Mouse (Mus musculus): ENCODE measurements around the gene Ap1s1. TPM values are rescaled to one million over a fixed set of nuclear protein-coding genes. Genes with fewer than 3 reads are reported as not detected.
A peak's percentile ranks its signal among the peaks of the same experiment; 100 is the strongest.

Ap1s1 gene
- polyA plus RNA-seq, 1 experiment from 2014 or later: 152 TPM

DNA sequence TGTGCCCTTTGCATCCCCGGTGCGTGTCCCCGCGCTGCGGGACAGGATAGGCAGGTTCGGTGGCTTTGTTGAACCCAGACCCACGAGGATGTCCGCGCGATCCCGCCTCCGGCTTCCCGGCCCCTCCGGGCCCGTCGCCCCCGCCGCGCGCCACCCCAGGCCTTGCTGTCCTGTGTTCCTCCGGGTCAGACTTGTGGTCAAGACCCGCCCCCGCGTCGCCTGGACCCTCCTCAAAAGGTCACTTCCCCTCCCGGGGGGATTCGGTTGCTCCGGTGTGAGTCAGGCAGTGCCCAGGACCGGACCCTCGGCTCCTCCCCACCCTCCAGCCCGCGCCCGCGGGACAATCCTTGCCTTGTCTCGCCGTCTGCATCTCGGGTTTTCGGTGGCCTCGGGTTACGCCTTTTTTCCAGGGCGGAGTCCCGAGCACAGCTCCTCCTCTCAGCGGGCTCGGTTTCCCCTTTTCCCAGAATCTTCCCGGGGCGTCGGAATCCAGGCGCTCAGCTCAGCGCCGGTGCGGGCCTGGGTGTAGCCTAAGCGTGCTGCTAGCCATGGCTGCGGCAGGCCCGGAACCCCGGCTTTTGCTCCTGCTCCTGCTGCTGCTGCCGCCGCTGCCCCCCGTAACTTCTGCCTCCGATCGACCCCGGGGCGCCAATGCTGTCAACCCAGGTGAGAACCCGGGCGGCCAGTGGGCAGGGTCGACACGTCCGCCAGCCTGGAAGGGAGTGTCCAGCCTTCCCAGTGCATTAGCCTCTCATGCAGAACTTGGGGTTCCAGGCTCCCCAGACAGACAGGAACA, 58.6 kb downstream of the Ap1s1 start:
- 0% methylated on average over 65 of the region's 67 CpGs for WGBS

DNA sequence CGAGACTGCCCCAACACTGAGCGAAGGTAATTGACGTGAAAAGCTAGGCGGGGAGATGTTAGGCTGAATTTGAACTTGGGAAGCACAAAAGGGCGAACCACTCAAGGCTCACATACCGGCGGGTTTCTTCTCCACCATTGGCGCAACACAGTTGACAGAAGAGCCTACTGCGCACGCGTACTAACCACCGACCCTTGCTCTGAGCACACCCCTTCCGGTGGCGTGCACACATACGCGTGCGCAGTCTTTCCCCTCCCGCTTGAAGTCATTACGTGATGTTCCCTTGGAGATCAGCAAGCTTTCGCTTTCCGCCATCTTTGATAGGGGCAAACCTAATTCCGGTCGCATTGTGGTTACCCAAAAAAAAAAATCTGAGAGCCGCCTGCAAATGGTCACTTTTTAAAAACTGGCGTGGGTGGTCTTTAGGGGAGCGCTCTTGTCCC, 59.2 kb downstream of the Ap1s1 start, which contains the start of gene Plod3:
Plod3 (plus strand) TSS at position 325 of the 443 bp plus-strand sequence.
- under 1% methylated on average over 26 of the region's 26 CpGs for WGBS
- H3K9ac ChIP-seq (ENCODE audit: low read depth, low read length): peak within 1 kb of the TSS; percentile 90
- peak within 1 kb of the TSS; percentile 85 for H3K4me3 ChIP-seq (ENCODE audit: low read length)
- H3K27me3 ChIP-seq (ENCODE audit: control insufficient read depth, insufficient read depth, low read length): no peaks in the 10 kb centered on the region
- H3K36me3 ChIP-seq (ENCODE audit: control insufficient read depth, insufficient read depth, low read length): peaks cover 40% of the 10 kb centered on the region
- peaks cover 12% of the 10 kb centered on the region; the same call in 1 of the 2 replicates for H3K4me1 ChIP-seq (ENCODE audit: control insufficient read depth, insufficient read depth, low read length)
- ATAC-seq (ENCODE audit: low FRiP score, low TSS enrichment): peak; percentile 90
- peak within 1 kb of the TSS; percentile 92 for H3K27ac ChIP-seq (ENCODE audit: low read depth, low read length)
- H3K4me2 ChIP-seq (replicated peaks; ENCODE audit: low read depth, low read length): peak within 1 kb of the TSS; percentile 70
- no peaks in the 10 kb centered on the region for H3K9me3 ChIP-seq (ENCODE audit: control insufficient read depth, low read length)

More for the DNA sequence above, 58.6 kb downstream of the Ap1s1 start:
- peak overlapping the region; percentile 70 for H3K4me2 ChIP-seq (replicated peaks; ENCODE audit: low read depth, low read length)
- peak overlapping the region; percentile 90 for H3K9ac ChIP-seq (ENCODE audit: low read depth, low read length)
- H3K4me1 ChIP-seq (ENCODE audit: control insufficient read depth, insufficient read depth, low read length): peaks cover 12% of the 10 kb centered on the region; the same call in 1 of the 2 replicates
- H3K36me3 ChIP-seq (ENCODE audit: control insufficient read depth, insufficient read depth, low read length): peaks cover 42% of the 10 kb centered on the region
- H3K4me3 ChIP-seq (ENCODE audit: low read length): peak overlapping the region; percentile 85
- no peaks in the 10 kb centered on the region for H3K27me3 ChIP-seq (ENCODE audit: control insufficient read depth, insufficient read depth, low read length)
- peak overlapping the region; percentile 92 for H3K27ac ChIP-seq (ENCODE audit: low read depth, low read length)
- no peaks in the 10 kb centered on the region for H3K9me3 ChIP-seq (ENCODE audit: control insufficient read depth, low read length)
- peak; percentile 73 for ATAC-seq (ENCODE audit: low FRiP score, low TSS enrichment)

MicroRNAs within 50 kb of the gene (microRNA counts, 519-probe panel; counts per million panel counts)
- microRNA mmu-miR-702: not detected

Small RNA genes within 50 kb of the gene (microRNA-seq; reads per million reads assigned to microRNA genes)
- 34.7 reads per million, percentile 42 among the genes with 10 or more reads in this experiment for gene Mir702

Other genes starting within 250 kb of the Ap1s1 start
- gene Col26a1, start 162.9 kb downstream of the Ap1s1 start, polyA plus RNA-seq (2014; fragmentation: Nextera tagmentation; extraction: Ambion mirVana): 37.5 and 44.0 TPM in 2 replicates
- 85.0 and 86.7 TPM in 2 replicates for gene Ift22, start 138.0 kb downstream of the Ap1s1 start, polyA plus RNA-seq (2014; fragmentation: Nextera tagmentation; extraction: Ambion mirVana)
- gene Fis1, start 92.9 kb downstream of the Ap1s1 start, polyA plus RNA-seq (2014; fragmentation: Nextera tagmentation; extraction: Ambion mirVana): 333 and 398 TPM in 2 replicates
- gene Cldn15, start 79.5 kb downstream of the Ap1s1 start, polyA plus RNA-seq (2014; fragmentation: Nextera tagmentation; extraction: Ambion mirVana): 1.5 and 1.7 TPM in 2 replicates
- gene Plod3, start 59.1 kb downstream of the Ap1s1 start, polyA plus RNA-seq (2014; fragmentation: Nextera tagmentation; extraction: Ambion mirVana): 28.5 and 41.4 TPM in 2 replicates
- 80.6 and 93.2 TPM in 2 replicates for gene Znhit1, start 58.1 kb downstream of the Ap1s1 start, polyA plus RNA-seq (2014; fragmentation: Nextera tagmentation; extraction: Ambion mirVana)
- gene Vgf, start 19.7 kb downstream of the Ap1s1 start, polyA plus RNA-seq (2014; fragmentation: Nextera tagmentation; extraction: Ambion mirVana): 0.16 and 0.36 TPM in 2 replicates
- 0.26 and 0.32 TPM in 2 replicates for gene Serpine1, start 26.1 kb upstream of the Ap1s1 start, polyA plus RNA-seq (2014; fragmentation: Nextera tagmentation; extraction: Ambion mirVana)
- gene Trim56, start 70.1 kb upstream of the Ap1s1 start, polyA plus RNA-seq (2014; fragmentation: Nextera tagmentation; extraction: Ambion mirVana): 9.7 TPM in 2 replicates
- not detected in 2 replicates for gene Muc3, start 103.2 kb upstream of the Ap1s1 start, polyA plus RNA-seq (2014; fragmentation: Nextera tagmentation; extraction: Ambion mirVana)
- 0.11 and 0.13 TPM in 2 replicates for gene Muc3a, start 166.3 kb upstream of the Ap1s1 start, polyA plus RNA-seq (2014; fragmentation: Nextera tagmentation; extraction: Ambion mirVana)
- 0.57 and 0.58 TPM in 2 replicates for gene Ache, start 241.4 kb upstream of the Ap1s1 start, polyA plus RNA-seq (2014; fragmentation: Nextera tagmentation; extraction: Ambion mirVana)
- 6.2 and 6.4 TPM in 2 replicates for gene Ufsp1, start 248.5 kb upstream of the Ap1s1 start, polyA plus RNA-seq (2014; fragmentation: Nextera tagmentation; extraction: Ambion mirVana)

Data from kidney, embryonic 14.5 days (tissue).